Mouse (Mus musculus) spleen, adult 2 months (tissue): ENCODE measurements at regions not wholly inside any gene's neighbourhood (a gene's known extent, or its start where the extent isn't known, plus 50 kb on each side); places are given as distances from the start of the nearest gene placed in this dataset.

ENCODE experiments used
- DNase-seq, 2 experiments: peaks; one replicate each; pipeline versions ENCODE4 v3.0.0 to v3.0.0-alpha.2; 2012 to 2021; ENCODE audit warnings: low spot score in 2 of 2, low read depth in 1 of 2
- H3K27ac ChIP-seq: fragments of 200-500 bp; 2 replicates; pipeline ENCODE4 v1.5.1; 2012; ENCODE audit warnings: low read length, inconsistent platforms; ENCODE audit not compliant: insufficient read depth
- H3K27me3 ChIP-seq: fragments of 200-500 bp; 2 replicates; pipeline ENCODE4 v1.6.1; 2012; ENCODE audit warnings: mild to moderate bottlenecking, moderate library complexity, low read length, inconsistent platforms; ENCODE audit not compliant: control insufficient read depth, insufficient read depth
- H3K36me3 ChIP-seq: fragments of 200-500 bp; 2 replicates; pipeline ENCODE4 v1.6.1; 2012; ENCODE audit warnings: mild to moderate bottlenecking, low read length, inconsistent platforms; ENCODE audit not compliant: control insufficient read depth, insufficient read depth
- H3K4me1 ChIP-seq: fragments of 200-500 bp; 2 replicates; pipeline ENCODE4 v1.6.1; 2011; ENCODE audit warnings: inconsistent platforms; ENCODE audit not compliant: control insufficient read depth, insufficient read depth, insufficient read length
- H3K4me3 ChIP-seq: fragments of 200-500 bp; 2 replicates; pipeline ENCODE4 v1.5.1; 2011; ENCODE audit warnings: mild to moderate bottlenecking, inconsistent platforms; ENCODE audit not compliant: insufficient read depth, insufficient read length; ENCODE audit errors: extremely low read depth
- CTCF ChIP-seq: fragments of 200-500 bp; IDR thresholded peaks from 2 replicates; pipeline ENCODE4 v1.5.1; 2011; ENCODE audit warnings: mild to moderate bottlenecking, inconsistent platforms; ENCODE audit not compliant: insufficient read depth, insufficient read length, insufficient replicate concordance; ENCODE audit errors: extremely low read depth
- POLR2A ChIP-seq: fragments of 200-500 bp; IDR thresholded peaks from 2 replicates; pipeline ENCODE4 v1.6.1; 2011; ENCODE audit warnings: low read depth, low read length, inconsistent platforms
- WGBS: fragments of 180-500 bp; shearing (Covaris S2); methylation state at CpG from one replicate; pipeline ENCODE4 v1.1.7; 2018; 5-methylcytosine and 5-hydroxymethylcytosine counted together

DNA sequence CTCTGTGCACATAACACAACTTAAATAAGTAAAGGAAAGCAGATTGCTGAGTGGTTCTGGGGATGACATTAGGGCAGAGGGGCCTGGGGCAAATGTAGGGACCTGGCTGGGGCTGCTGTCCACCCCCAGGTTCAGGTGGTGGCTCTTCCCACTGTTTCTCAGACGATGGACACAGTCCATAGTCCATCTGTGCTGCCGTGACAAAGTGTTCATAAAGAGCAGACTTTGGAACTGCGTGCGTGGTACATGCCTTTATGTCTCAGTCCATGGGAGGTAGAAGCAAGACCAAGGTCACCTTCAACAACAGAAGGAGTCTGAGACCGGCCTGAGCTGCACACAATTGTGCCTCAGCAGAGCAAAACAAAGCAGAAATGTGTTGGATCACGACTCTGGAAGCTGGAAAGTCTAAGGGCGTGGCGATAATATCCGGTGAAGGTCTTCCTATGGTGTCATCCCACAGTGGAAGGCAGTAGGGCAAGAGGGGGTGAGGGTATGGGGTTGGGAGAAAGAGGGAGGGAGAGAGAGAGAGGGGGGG, 117.4 kb downstream of the Vegfa start:
- no peak for DNase-seq
- Histone ChIP-seq H3K27ac (no peak overlapping the region), H3K36me3 (no peaks in the 10 kb centered on the region), H3K4me1 (no peaks in the 10 kb centered on the region), H3K4me3 (no peak overlapping the region), H3K27me3 (no peaks in the 10 kb centered on the region)
- TF ChIP-seq CTCF, result no peak
- no peak for TF ChIP-seq POLR2A
- 85% methylated on average over 9 of the region's 9 CpGs for WGBS

DNA sequence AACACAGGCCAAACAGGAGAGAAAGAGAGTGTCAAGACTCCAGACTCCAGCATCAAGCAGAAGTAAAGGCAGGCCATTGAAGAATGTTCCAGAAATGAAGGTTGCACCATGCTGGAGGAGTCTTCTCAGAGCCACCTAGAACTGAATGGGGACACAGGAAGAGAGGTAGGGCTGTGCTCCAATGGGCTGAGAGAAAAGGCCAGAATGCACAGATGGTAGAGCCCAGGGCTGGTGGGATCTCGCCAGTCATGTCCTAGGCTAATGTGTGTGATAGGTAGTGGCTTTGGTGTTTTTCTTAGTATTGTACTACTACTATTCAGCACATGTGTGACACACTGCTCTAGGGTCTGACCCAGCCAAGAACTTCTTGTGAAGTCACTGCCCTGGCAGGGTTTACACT, 117.9 kb downstream of the Vegfa start:
- Histone ChIP-seq H3K4me3 (no peak overlapping the region), H3K36me3 (no peaks in the 10 kb centered on the region), H3K27me3 (no peaks in the 10 kb centered on the region), H3K27ac (no peak overlapping the region), H3K4me1 (no peaks in the 10 kb centered on the region)
- TF ChIP-seq POLR2A (no peak), CTCF (no peak)
- DNase-seq, result no peak
- WGBS, result 83% methylated on average over 1 of the region's 1 CpGs

DNA sequence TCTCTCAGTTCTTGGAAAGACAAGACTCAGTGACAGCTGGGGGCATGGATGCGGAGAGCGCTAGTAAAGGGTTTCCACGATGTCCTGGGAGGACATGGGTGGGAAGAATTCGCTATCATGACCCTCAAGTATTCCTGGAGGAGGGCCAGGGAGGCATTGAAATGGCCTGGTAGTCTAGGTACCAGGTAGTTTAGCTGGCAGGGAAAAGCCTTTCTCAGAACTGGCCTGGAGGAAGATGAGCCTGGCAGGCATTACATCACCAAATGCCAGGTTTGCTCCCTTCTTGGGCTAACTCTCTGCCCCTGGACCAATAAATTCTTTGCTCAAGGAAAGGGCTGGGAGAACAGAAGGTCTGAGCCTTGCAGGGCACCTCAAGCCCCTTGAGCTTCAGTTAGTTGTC, 118.5 kb downstream of the Vegfa start:
- no peak overlapping the region for H3K27ac ChIP-seq
- no peaks in the 10 kb centered on the region for H3K27me3 ChIP-seq
- no peaks in the 10 kb centered on the region for H3K4me1 ChIP-seq
- no peak for TF ChIP-seq CTCF
- TF ChIP-seq POLR2A, result no peak
- H3K4me3 ChIP-seq, result no peak overlapping the region
- H3K36me3 ChIP-seq, result no peaks in the 10 kb centered on the region
- DNase-seq, result no peak
- WGBS, result 92% methylated on average over 4 of the region's 4 CpGs

DNA sequence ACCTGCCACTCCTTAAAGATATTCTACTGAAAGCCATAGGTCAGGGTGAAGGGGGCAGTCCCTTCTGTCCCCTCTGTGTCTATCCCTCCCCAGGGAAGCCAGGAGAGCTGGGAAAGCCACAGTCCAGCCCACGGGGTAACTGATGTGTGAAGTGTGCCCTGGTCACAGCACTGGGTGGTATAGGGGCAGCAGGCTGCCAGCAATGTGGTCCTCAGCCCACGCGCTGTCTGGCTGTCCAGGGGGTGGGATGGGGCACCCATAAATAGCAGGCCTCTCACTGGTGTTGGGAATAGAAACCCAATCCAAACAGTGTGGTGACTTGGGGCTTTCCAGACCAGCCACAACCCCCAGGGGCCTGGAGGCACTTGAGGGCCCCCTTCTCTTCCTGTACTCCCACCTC, 120.0 kb downstream of the Vegfa start:
- Histone ChIP-seq H3K4me1 (no peaks in the 10 kb centered on the region), H3K36me3 (no peaks in the 10 kb centered on the region), H3K4me3 (no peak overlapping the region), H3K27ac (no peak overlapping the region), H3K27me3 (no peaks in the 10 kb centered on the region)
- no peak for DNase-seq
- TF ChIP-seq POLR2A (no peak), CTCF (no peak)
- WGBS, result 91% methylated on average over 3 of the region's 3 CpGs

DNA sequence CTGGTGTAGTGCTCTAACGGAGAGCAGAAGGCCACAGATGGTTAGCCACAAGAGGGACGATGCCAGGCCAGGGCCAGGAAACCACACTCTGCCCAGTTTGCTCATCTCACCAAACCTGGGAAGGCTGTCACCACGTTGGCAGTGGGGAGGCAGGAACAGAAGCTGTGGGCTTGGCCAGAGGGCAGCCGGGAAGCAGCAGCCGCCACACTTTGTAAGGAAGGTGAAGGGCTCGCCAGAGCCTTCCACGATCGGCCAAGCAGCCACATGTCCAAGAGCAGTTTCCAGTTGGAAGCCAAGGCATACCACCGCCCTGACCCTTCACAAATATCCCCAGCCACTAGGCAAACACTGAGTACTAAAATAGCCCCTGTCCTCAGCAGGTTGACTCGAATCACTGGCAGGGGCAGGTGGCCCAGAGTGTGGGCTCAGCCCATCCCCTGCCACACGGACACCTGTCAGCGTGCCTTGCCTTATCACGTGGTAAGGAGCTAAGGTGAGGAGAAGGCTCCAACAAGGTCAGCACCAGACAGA, 120.9 kb downstream of the Vegfa start:
- H3K4me3 ChIP-seq, result no peak overlapping the region
- no peaks in the 10 kb centered on the region for H3K36me3 ChIP-seq
- no peaks in the 10 kb centered on the region for H3K27me3 ChIP-seq
- H3K4me1 ChIP-seq, result no peaks in the 10 kb centered on the region
- DNase-seq, result no peak
- no peak overlapping the region for H3K27ac ChIP-seq
- WGBS, result 81% methylated on average over 13 of the region's 13 CpGs
- no peak for TF ChIP-seq POLR2A
- TF ChIP-seq CTCF, result no peak

DNA sequence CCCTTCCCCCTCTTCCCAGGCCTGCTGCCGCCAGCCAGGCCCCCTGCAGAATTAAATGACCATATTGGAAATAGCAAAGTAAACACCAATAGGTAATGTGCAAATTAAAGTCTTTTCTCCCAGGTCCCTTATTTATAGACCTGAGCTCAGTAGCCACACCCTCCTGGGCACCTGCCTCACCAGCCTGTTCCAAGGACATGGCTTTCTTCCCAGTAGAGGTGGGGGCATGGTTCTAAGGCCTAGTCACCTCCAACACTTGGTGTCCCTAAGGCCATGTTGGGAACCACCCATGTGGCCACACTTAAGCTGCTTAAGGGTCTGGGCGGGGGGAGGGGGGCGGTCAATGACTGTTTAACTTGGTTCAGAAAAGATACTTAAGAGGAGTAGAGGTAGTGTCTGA, 121.9 kb downstream of the Vegfa start:
- Histone ChIP-seq H3K27ac (no peak overlapping the region), H3K27me3 (no peaks in the 10 kb centered on the region), H3K4me1 (no peaks in the 10 kb centered on the region), H3K36me3 (no peaks in the 10 kb centered on the region), H3K4me3 (no peak overlapping the region)
- no peak for TF ChIP-seq CTCF
- no peak for TF ChIP-seq POLR2A
- WGBS, result 79% methylated on average over 3 of the region's 3 CpGs
- DNase-seq, result no peak

DNA sequence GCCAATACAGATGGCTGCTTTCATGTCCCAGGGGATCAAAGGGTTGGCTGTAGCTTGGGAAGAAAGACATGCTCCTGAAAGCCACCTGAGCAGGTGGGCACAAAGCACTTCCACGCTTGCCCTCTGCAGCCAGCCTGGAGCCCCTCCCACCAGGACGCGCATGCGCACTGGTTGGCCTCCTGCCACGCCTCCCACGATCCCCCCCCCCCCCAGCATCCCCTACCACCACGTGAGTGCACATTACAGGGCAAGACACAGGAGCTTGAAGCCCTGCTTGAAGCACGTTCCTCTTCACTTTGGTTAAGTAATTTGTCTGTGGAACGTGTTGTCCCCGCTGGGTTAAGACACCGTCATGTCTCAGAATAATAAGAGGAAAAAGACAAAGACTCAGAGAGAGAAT, 124.6 kb downstream of the Vegfa start:
- H3K27me3 ChIP-seq, result no peaks in the 10 kb centered on the region
- TF ChIP-seq POLR2A, result no peak
- no peak for TF ChIP-seq CTCF

More for the DNA sequence above, 124.6 kb downstream of the Vegfa start:
- Histone ChIP-seq H3K4me3 (no peak overlapping the region), H3K36me3 (no peaks in the 10 kb centered on the region), H3K4me1 (no peaks in the 10 kb centered on the region), H3K27ac (no peak overlapping the region)
- no peak for DNase-seq
- WGBS, result 59% methylated on average over 11 of the region's 11 CpGs
